Mouse (Mus musculus): ENCODE measurements around the gene Ccdc124.
"Not testable (repeated sequence)": the region's sequence is repeated elsewhere in the genome, so short reads cannot be mapped to it uniquely, and the experiment has no call there.

Gene Ccdc124

DNA sequence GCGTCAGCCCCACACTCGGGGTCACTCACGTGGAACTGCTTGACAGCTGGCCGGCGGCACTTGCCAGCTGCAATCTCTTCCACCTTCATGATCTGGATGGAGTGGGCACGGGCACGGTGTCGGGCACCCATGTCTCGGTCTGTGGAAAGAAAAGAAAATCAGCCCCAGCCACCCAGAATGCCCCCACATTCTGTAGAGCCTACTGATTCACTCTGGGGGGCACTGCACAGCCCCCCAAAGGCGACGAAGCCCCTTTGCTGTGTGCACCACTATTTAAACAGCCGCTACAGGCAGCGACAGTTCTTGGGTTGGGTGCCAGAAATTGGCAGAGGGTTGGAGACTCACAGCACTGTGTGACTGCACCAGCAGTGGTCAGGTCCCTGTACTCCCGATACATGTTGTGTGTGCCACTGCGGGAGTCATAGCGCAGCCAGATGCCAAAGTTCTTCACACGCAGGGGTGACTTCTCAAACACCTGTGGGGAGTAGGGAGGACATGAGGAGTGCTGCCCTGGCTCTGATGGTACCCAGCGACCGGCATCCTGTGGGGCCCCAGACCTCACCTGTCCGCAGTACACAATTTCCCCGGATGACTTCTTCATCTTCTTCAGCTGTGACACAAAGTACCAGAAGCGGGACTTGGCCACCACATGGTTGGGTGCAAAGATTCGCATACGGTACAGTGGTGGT is 22.0 kb upstream of the Ccdc124 start:
- not testable (repeated sequence) for DNase-seq (ENCODE audit: low spot score in 2 of 2)

DNA sequence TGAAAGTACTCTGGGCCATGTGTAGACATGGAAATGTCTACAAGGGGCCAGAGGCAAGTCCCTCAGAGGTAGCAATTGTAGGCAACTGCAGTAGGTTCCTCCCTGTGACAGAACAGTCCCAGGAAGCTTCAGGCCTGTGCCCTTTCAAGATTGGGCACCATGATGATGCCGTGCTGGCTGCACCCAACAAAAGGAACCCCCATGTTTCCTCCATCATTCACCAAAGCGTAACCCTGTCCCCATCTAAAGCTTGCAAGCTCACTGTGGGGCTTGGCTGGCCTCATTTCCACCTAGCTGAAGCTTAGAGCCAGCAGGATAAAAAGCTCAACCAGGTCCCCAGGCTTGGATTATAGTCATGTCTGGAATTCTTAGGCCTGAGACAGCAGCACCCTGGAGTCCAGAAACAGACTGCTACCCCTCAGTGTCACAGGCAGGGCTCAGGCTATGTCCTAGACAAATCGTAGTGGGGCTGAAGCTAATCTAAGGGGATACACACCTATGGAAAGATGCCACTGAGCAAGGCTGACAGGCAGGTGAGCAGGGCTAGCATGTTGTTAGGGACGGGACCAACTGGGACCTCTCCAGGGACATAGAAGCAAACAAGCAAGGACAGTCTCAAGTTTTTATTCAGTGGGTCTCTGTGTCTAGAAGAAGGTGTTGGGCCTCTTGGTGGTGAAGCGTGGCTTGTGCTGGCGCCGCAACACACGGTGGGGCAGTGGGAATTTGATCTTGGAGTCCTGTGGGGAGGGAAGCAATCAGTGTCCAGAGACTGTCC is 21.2 kb upstream of the Ccdc124 start:
- no peak for DNase-seq (ENCODE audit: low spot score in 2 of 2)

DNA sequence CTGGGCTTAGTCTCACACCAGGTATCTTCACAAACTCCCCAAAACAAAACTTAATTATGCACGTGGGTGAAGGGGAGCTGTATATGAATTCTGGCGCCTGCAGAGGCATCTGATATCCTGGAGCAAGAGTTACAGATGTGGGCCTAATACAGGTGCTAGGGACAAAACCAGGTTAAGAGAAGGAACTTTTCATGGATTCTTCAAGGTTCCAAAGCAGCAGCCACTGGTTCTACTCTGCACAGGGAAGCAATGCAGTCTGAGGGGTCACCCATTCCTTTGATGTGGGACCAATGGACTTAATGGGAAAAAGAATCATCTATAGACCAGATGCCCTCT is 20.6 kb upstream of the Ccdc124 start:
- no peak for DNase-seq (ENCODE audit: low spot score in 2 of 2)

DNA sequence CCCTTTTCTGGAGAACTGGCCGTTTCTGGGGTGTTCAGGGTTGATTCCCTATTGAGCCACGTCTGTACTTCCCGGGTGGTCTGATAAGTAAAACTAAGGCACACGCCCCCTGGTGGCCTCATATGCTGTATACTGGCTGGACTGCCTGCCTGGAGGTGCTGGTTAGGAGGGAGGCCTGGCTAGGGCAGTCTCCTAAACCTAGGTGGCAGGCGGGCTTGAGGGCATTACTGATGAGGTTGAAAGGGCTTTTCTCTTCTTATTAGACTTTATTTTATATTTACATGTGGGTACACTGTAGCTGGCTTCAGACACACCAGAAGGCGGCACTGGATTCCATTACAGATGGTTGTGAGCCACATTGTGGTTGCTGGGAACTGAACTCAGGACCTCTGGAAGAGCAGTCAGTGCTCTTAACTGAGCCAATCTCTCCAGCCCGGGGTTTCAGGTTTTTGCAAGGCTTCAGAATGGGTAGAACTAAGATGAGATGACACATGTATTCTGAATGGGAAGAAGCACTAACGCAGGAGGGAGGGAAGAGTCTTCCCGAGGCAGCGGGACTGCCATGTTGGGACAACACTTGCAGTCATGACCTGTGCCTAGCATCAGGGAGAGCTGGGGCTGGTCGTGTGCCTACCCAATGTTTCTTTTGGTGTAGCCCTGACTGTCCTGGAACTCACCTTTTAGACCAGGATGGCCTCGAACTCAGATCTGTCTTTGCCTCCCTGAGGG is 20.1 kb upstream of the Ccdc124 start:
- DNase-seq (ENCODE audit: low spot score in 2 of 2) = peak in 1 of 2 experiments; percentile 68

DNA sequence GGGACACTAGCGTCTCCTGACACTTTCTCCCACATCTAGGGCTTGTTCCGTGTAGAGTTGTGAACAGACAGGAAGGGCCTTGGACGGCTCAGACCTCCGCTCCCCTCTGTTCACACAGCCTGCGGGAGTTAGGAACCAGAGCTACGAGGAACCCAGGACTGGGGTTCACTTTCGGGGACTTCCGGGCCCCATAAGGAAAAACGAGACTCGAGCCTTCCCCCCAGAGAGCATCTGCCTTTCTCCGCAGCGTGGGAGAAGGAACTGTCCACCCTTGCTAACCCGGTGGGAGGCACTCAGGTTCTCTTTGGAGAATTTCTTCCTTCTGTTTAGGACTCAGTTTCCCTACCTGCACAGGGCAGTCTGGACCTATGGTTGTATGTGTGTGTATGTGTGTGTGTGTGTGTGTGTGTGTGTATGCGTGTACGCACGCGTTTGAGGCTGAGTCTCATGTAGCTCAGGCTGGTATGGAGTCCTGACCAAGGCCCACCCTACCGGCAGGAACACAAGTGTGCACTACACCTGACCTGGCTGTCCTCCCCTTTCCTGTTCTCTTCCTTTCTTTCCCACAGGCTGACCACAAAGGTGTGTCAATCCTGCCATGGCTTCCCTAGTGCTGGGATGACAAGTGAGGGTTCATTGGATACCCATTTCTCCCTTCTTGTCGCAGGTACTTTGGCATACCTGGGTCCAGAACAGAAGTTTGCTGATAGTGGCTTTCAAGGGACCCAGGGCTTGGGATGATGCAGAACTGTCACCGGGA is 19.3 kb upstream of the Ccdc124 start:
- DNase-seq (ENCODE audit: low spot score in 2 of 2) = no peak

DNA sequence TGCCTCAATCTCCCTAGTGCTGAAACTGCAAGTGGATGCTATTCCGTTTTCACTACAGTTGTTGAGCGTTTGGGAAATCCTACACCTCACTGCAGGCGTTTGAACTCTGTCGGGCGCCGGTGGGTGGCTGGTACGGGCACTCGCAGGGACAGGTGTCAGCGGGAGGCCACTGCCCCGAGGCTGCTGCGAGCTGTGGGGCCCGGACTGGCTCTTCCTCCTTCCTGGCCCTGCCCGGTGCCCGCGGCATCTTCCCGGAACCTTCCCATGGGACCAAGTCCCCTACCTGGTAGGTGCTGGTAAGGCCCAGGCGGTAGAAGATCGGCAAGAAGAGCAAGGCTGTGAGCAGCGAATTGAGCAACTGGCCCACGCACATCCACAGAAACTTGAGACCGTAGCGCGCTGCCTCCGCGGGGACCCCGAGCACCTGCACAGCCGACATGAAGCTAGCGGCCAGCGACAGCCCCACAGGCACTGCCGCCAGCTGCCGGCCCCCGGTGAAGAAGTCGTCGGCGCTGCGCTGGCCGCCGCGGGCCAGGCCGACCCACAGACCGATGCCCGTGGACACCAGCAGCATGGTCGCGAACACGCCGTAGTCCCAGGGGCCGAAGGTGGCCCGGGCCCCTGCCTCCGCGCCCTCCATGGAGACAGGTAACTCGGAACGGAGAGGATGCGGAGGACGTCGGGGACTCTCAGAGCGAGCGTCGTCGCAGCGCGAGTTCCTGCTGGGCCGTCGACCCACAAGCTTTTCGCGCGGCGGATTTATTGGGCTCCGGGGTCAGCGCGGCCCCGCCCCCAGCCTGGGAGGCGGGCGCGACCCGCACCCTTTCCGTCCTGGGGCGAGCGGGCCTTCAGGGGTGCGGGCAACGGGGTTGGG is 18.5 kb upstream of the Ccdc124 start, which contains the start of gene Slc5a5:
Gene Slc5a5, minus strand, starts transcription at position 736 of the 874 bp plus-strand sequence.
- no peak for DNase-seq (ENCODE audit: low spot score in 2 of 2)

DNA sequence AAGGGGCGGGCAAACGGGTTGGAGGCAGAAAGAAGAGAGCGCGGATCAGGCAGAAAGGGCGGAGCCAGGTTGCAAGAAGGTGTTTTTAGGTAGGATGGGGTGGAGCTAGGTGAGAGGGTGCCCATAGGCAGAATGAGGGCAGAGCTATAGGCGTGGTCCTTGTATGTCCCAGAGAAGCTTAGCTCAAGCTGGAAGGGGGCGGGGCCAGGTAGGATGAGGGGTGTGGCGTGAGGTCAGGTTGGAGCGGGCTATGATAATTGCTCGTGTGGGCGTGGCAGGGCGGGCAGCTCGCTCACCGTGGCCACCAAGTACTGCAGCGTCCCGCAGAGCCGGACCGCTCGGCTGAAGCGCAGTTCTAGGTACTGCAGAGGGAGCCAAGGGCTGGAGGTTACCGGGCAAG is 17.6 kb upstream of the Ccdc124 start:
- no peak for DNase-seq (ENCODE audit: low spot score in 2 of 2)

DNA sequence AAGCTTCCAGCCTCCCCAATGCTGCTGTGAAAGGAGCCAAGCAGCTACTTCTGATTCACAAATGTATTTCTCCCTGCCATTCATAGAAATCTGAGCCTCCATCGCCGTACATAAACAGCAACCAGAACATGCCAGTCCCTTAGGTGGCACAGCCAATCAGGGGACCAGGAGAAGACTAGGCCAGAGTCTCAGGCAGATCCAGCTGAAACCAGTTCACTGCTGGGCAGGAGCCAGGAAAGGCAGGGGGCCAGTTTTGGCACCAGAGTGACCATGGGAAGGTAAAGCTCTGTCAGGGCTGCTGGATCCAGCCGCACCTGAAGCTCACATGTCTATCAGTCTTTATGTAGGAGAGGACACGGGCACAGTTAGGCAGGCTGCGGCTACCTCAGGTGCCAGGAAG is 16.9 kb upstream of the Ccdc124 start:
- no peak for DNase-seq (ENCODE audit: low spot score in 2 of 2)

DNA sequence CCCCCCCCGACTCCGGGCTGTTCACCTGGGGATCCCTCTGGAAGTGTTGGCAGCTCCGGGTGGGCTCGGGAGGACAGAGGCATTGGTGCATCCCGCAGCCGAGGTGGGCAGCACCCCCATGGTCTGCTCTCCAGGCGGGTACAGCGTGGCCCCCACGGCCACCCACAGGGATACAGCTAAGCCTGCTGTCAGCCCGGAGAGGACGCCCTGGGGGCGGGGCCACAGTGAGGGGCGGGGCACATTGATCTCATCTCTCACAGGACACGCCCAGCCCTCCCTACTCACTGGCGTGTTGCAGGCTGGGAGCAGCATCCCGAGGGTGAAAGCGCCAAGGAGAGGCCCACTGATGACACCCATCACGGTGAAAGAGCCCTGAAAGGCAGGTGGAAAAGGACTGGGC is 13.9 kb upstream of the Ccdc124 start:
- peak in 1 of 2 experiments; percentile 36 for DNase-seq (ENCODE audit: low spot score in 2 of 2)

DNA sequence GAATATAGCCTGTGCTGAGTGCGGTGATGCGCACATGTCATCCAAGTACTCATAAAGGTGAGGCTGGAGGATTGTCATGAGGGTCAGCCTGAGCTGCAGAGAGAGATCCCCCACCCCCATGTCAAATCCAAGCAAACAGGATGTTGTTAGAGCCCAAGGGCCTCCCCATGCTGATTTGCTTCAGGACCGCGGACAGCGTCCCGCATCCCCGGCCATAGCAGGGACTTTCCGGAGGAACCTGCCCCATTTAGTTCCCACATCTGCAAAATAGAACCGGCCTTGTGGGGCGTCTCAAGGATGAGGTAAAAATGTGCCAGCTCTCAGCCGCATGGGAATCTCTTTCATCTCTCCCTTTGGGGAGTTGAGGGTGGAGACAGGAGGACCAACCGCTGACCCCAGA is 11.9 kb upstream of the Ccdc124 start:
- DNase-seq (ENCODE audit: low spot score in 2 of 2) = no peak

DNA sequence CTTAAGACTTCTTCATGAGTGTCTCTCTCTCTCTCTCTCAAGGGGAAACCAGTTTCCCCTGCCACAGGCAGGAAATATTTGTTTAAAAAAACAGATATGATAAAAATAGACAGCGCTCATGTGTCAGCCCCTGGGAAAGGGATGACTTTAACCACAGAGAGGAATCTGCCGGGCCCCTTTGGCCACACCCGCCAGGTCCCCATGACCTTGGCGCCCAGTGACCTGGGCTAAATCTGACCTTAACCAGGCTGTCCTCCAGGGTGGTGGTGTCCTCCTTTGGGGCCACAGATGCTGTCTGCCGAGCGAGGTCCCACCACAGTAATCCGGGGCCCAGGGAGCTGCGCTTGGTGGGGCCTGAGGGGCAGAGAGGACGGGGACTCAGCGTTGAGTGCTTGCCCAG is 10.9 kb upstream of the Ccdc124 start:
- DNase-seq (ENCODE audit: low spot score in 2 of 2) = no peak

DNA sequence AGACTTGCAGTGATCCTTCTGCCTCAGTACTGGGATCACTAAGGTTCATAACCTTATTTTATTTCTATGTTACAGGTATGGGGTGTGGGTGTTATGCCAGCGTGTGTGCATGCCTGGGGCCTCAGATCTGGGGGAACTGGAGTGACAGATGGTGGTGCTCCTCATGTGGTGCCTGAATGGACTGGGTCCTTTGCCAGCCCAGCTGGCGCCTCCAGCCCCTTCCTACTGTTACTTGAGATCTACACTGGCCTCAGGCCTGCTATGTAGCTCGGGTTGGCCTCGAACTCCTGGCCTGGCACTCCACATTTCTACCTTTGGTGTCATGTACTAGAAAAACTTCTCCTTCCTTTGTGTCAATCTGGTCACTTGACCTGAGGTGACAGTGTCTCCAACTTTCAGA is 10.5 kb upstream of the Ccdc124 start:
- DNase-seq (ENCODE audit: low spot score in 2 of 2) = no peak

DNA sequence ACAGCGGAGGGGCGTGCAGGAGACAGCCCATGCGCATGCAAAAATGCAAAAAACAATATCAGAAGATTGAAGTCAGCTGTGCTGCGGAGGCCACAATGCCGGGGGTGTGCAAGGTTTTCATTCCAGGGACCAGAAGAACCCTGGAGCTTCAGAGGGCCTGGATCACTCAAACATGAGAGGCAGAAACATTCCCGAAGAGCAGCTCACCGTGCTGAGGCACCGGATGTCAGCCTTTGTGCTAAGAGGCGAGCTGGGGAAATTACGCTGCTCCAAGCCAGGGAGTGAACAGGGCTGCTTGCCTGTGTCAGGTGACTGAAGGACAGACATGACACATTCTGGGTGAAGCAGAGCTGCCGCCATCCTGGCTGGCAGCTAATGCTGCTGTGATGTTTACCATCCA is 6.8 kb upstream of the Ccdc124 start:
- DNase-seq (ENCODE audit: low spot score in 2 of 2) = no peak

DNA sequence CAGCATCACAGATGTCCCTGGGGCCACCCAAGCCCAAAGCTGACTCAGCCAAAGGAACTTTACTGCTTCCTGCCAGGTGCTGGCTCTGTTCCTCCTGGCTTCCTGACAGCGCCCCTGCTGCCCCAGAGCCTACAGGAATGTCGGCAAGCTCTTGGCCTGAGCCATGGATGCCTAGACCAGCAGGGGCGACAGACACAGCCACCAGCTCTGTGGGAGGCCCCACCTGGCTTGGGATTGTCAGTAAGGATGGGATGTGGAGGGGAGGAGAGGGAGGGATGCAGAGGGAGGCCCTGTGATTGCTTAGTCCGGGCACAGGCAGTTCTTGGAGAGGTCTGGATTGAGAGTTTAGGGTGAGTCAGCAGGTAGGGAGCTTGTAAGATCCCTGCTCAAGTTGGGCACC is 6.4 kb upstream of the Ccdc124 start:
- peak in 1 of 2 experiments; percentile 22 for DNase-seq (ENCODE audit: low spot score in 2 of 2)

DNA sequence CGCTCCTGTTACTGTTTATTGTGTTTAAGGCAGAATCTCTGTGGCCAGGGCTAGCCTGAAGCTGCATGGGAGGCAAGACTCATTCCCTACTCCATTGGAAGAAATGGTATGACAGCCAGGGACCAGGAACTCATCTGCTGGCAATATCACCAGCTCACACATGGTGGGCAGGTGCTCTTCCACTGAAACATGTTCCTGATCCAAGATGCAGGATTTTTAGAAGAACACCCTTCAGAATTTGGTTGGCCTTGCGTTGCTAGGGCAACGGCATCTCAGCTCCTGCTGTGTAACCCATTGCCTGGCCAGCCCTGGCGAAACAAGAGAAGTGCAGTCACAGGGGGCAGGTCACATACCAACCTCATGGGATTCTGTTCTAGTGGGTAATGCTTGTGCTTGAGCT is 5.8 kb upstream of the Ccdc124 start:
- DNase-seq (ENCODE audit: low spot score in 2 of 2) = no peak

DNA sequence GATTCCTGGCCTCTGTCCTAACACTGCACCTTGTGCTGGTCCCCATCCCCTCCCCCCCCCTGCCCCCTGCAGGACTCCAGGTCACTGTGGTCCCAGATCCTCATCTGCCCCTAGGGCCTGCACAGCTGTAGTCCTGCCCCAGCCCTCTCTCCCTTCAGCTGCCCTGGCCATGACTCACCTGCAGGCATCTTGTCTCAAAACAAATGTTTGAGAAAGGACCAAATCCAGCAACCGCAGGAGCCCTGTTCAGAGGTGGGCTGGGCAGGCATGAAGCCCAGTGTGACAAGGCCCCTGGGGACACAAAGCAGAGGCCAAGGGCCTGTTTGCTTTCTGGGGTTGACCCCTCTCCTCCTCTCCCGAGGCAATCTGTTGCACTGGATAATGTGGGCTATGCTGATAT is 4.4 kb upstream of the Ccdc124 start:
- DNase-seq (ENCODE audit: low spot score in 2 of 2) = no peak

DNA sequence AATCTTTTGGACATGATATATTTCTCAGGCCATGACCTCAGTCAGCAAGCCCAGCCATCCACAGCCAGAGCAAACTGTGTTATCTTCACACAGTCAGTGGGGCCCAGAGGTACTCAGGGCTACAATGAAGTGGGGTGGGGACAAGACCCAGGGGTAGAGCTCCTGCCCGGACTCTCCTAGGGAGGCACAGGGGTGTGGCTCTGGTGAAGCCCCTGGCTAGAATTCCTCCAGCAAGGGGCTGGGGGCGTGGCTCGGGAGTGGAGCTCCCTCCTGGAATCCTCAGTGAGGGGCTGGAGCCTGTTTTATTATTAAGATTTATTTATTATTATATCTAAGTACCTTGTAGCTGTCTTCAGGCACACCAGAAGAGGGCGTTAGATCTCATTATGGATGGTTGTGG is 2.6 kb upstream of the Ccdc124 start:
- no peak for DNase-seq (ENCODE audit: low spot score in 2 of 2)

DNA sequence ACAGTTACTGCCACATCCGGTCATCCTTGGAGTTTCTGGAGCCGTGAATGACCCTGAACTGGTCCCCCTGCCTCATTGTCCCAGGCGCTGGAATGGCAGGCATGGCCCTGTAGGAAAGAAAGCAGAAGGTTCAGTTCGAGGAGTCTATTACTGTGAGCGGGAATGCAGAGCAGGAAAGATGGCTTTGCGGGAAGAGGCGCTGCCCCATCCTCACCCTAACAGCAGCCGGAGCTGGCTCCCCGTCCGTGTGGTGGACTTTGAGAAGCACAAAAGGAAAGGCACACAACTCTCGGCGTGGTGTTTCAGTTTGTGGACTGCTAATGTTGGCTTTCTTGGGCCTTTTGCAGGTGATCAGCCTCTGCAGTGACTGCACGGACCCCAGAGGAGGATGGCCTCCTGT is 706 bp upstream of the Ccdc124 start:
- no peak for DNase-seq (ENCODE audit: low spot score in 2 of 2)

DNA sequence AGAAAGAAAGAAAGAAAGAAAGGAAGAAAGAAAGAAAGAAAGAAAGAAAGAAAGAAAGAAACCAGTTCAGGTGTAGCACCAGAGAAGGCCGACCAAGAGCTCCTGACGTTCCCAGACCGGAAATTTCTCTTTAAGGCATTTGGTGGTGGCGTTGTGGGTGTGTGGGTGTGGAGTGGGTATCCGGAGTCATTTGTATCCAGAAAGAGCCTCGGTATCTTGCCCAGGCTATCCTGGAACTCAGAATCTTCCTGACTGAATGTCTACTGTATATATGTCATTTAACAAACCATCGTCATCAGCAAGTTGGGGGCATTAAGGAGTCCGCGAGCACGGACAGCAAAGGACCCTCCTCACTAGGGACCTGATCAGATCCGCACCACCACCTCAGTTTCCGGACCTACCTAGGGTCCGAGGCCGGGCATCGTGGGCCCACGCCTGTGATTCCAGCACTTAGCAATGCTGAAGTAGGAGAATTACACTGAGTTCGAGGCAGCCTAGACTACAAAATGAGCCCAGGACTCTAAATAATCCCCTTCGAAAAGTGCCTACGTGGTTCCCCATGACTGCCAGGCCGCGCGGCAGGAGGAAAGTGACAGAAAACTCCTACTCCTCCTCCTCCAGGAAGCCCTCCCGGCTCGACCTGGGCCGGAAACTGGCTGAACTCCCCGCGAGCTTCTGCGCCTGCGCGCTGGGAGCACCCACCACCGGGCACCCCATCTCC is 932 bp downstream of the Ccdc124 start:
- no peak for DNase-seq (ENCODE audit: low spot score in 2 of 2)

DNA sequence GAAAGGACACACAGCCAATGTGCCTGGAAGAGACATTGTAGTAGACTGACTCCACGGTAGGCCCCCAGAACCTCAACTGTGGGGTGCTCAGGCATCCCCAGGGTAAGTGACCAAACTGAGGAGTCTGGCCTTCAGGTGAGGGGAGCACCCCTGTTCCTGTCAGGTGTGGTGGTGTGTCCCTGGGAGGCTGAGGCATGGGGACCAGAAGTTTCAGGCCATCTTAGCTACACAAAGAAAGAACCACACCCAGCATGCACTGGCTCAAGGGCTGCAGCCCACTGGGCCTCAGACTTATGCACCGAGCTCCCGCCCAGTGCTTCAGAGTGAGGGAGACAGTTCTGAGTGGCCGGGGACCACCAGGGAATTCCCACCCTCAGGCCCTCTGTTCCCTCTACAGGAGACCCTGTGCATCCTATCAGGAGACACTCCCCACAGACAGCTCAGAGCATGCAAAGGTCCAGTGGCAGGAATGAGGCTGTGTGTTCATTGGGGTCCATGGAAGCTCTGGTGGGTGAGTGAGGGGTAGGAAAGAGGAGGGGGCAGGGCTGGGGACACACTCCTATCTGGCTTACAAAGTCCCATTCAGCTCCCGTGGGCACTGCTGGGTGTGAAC is 2.4 kb downstream of the Ccdc124 start:
- no peak for DNase-seq (ENCODE audit: low spot score in 2 of 2)

Data from frontal cortex, postnatal 10 days (tissue).